Mouse (Mus musculus): ENCODE data around the gene Mcemp1. TPM values are rescaled to one million over a fixed set of nuclear protein-coding genes. Genes with fewer than 3 reads are reported as not detected.

Mcemp1 gene
- polyA plus RNA-seq, 1 experiment from 2014 or later, result 0.58 TPM

DNA sequence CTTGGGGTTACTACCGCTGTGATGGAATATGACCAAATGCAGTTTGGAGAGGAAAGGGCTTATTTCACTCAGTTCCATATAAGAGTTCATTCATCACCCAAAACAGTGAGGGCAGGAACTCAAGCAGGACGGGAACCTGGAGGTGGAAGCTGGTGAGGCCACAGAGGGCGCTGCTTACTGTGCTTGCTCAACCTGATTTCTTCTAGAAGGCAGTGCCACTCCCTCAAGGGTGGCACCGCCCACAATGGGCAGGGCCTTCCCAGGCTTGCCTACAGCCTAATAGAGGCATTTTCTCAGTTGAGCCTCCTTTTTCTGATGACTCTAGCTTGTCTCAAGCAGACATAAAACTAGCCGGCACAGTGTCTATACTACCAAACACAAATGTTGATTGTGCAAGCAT lies 19.8 kb upstream of the Mcemp1 start:
- Histone ChIP-seq H3K9me3 (replicated peaks; ENCODE audit: control insufficient read depth, low read length) (no peaks in the 10 kb centered on the region), H3K4me1 (ENCODE audit: control insufficient read depth, insufficient read depth, low read length) (no peaks in the 10 kb centered on the region), H3K9ac (ENCODE audit: low read length) (no peak overlapping the region), H3K27ac (ENCODE audit: low read length) (no peak overlapping the region), H3K4me2 (ENCODE audit: low read depth, low read length) (no peak overlapping the region), H3K36me3 (ENCODE audit: control insufficient read depth, insufficient read depth) (no peaks in the 10 kb centered on the region), H3K4me3 (ENCODE audit: low read length) (no peak overlapping the region), H3K27me3 (ENCODE audit: control insufficient read depth, insufficient read depth, low read length) (no peaks in the 10 kb centered on the region)
- no peak for ATAC-seq (replicated peaks; ENCODE audit: extremely low read depth, insufficient read depth, low FRiP score)
- 25% methylated on average over 5 of the region's 5 CpGs for WGBS

DNA sequence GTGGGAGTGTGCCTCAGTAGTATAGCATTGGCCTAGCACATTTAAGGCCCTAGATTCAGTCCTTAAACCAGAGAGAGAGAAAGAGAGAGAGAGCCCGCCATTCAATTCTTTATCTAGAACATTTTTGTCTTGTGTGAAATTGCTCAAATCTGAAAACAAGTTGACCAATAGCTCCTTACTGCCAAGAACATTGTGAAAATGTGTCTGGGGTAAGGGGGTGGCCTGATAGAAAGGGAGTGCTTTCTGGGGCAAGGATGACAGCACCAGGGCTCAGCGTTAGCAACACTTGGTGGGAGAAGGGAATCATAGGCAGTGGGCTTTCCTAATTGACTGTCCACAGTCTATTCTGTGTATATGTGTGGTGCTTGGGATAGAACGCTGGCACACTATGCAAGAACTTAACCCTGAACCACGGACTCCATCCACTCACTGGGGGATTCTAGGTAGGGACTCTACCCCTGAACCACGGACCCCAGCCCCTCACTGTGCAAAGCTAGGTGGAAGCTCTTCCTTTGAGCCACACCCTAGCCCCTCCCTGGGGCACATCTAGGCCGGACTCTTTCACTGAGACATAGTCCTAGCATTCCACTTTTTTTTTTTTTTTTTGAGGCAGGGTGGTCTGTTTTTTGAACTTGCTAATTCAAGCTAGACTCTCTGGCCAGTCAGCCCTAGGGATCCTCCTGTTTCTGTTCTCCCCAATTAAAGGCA lies 18.6 kb upstream of the Mcemp1 start:
- Histone ChIP-seq H3K4me2 (ENCODE audit: low read depth, low read length) (no peak overlapping the region), H3K4me1 (ENCODE audit: control insufficient read depth, insufficient read depth, low read length) (no peaks in the 10 kb centered on the region), H3K36me3 (ENCODE audit: control insufficient read depth, insufficient read depth) (no peaks in the 10 kb centered on the region), H3K4me3 (ENCODE audit: low read length) (no peak overlapping the region), H3K27ac (ENCODE audit: low read length) (no peak overlapping the region), H3K9ac (ENCODE audit: low read length) (no peak overlapping the region), H3K9me3 (replicated peaks; ENCODE audit: control insufficient read depth, low read length) (no peaks in the 10 kb centered on the region), H3K27me3 (ENCODE audit: control insufficient read depth, insufficient read depth, low read length) (no peaks in the 10 kb centered on the region)
- no peak for ATAC-seq (replicated peaks; ENCODE audit: extremely low read depth, insufficient read depth, low FRiP score)
- WGBS, result 78% methylated on average over 6 of the region's 6 CpGs

DNA sequence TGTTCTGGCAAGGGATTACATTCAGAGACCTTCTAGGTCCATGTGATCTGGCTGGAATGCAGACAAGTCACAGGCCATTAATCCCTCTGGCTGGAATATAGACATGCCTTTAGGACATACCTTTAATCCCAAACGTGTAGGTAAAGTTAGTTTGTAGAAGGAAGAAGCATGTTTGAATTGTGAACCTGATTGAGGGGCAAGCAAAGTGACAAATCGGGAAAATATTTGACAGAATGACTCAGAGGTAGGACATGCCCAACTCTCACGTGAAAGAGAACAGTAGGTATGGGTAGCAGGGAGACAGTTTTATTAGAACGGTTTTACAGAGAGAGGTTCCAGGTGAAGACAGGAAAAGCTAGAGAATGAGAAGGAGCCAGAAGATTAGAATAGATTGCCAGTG lies 18.0 kb upstream of the Mcemp1 start:
- no peak for ATAC-seq (replicated peaks; ENCODE audit: extremely low read depth, insufficient read depth, low FRiP score)
- H3K27me3 ChIP-seq (ENCODE audit: control insufficient read depth, insufficient read depth, low read length), result no peaks in the 10 kb centered on the region
- no peaks in the 10 kb centered on the region for H3K4me1 ChIP-seq (ENCODE audit: control insufficient read depth, insufficient read depth, low read length)
- WGBS, result 70% methylated on average over 4 of the region's 4 CpGs
- no peaks in the 10 kb centered on the region for H3K36me3 ChIP-seq (ENCODE audit: control insufficient read depth, insufficient read depth)
- no peak overlapping the region for H3K9ac ChIP-seq (ENCODE audit: low read length)
- H3K4me2 ChIP-seq (ENCODE audit: low read depth, low read length), result no peak overlapping the region
- H3K4me3 ChIP-seq (ENCODE audit: low read length), result no peak overlapping the region
- no peak overlapping the region for H3K27ac ChIP-seq (ENCODE audit: low read length)
- H3K9me3 ChIP-seq (replicated peaks; ENCODE audit: control insufficient read depth, low read length), result no peaks in the 10 kb centered on the region

DNA sequence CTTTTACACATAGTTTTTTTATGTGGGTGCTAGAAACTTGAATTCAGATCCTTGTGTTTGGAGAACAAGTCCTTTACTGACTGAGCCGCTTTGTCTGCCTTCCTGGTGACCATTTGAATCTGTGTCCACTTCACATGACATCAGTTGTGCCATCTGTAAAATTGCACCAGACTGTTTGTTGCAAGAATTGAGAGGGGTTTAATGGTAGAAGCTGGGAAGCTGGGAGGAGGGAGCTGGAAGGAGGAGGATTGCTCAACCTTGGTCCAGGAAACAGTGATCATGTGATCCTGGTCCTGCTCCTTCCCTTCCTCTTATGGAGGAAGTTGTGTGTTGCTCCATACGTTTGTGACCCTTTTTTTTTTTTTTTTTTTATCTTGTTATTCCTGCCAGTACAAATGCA lies 17.3 kb upstream of the Mcemp1 start:
- Histone ChIP-seq H3K4me3 (ENCODE audit: low read length) (no peak overlapping the region), H3K9ac (ENCODE audit: low read length) (no peak overlapping the region), H3K27me3 (ENCODE audit: control insufficient read depth, insufficient read depth, low read length) (no peaks in the 10 kb centered on the region), H3K4me2 (ENCODE audit: low read depth, low read length) (no peak overlapping the region), H3K36me3 (ENCODE audit: control insufficient read depth, insufficient read depth) (no peaks in the 10 kb centered on the region), H3K4me1 (ENCODE audit: control insufficient read depth, insufficient read depth, low read length) (no peaks in the 10 kb centered on the region), H3K27ac (ENCODE audit: low read length) (no peak overlapping the region), H3K9me3 (replicated peaks; ENCODE audit: control insufficient read depth, low read length) (no peaks in the 10 kb centered on the region)
- ATAC-seq (replicated peaks; ENCODE audit: extremely low read depth, insufficient read depth, low FRiP score), result no peak
- 49% methylated on average over 2 of the region's 2 CpGs for WGBS

DNA sequence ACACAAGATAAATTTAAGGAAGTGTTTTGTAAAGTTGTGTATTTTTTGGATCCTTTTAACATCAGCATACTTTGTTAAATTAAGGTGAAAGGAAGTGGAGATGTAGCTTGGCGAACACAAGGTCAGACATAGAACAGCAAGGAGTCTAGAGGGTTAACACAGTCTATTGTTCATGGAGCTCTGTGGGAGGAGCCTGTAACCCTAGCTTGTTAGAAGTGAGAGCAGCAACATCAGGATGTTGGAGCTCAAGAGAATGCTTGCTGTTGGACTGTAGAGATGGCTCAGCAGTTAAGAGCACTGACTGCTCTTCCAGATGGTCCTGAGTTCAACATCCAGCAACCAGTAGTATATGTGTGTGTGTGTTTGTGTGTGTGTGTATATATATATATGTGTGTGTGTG lies 16.6 kb upstream of the Mcemp1 start:
- ATAC-seq (replicated peaks; ENCODE audit: extremely low read depth, insufficient read depth, low FRiP score), result no peak
- no peaks in the 10 kb centered on the region for H3K9me3 ChIP-seq (replicated peaks; ENCODE audit: control insufficient read depth, low read length)
- no peaks in the 10 kb centered on the region for H3K36me3 ChIP-seq (ENCODE audit: control insufficient read depth, insufficient read depth)
- no peaks in the 10 kb centered on the region for H3K27me3 ChIP-seq (ENCODE audit: control insufficient read depth, insufficient read depth, low read length)
- no peak overlapping the region for H3K4me3 ChIP-seq (ENCODE audit: low read length)
- 0 out of 2 replicates have a peak overlapping the region, but pooled peaks have one; percentile 11 for H3K4me2 ChIP-seq (ENCODE audit: low read depth, low read length)
- WGBS, result 52% methylated on average over 1 of the region's 1 CpGs
- no peak overlapping the region for H3K27ac ChIP-seq (ENCODE audit: low read length)
- no peaks in the 10 kb centered on the region for H3K4me1 ChIP-seq (ENCODE audit: control insufficient read depth, insufficient read depth, low read length)
- no peak overlapping the region for H3K9ac ChIP-seq (ENCODE audit: low read length)

DNA sequence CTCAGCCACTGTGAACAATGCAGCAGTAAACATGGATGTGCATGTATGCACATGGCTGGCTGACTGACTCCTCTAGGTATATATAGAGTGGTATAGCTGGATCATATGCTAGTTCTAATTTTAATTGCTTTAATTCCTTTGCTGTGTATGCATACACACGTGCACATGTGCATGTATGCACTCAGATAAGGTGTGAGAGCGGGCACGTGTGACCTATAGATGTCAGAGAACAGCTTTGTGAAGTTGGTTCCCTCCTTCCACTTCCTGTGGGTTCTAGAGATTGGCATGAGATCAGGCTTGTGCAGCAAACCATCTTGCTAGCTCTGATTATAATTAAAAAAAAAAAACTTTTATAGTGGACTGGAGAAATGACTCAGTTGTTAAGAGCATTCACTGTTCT lies 12.7 kb upstream of the Mcemp1 start:
- Histone ChIP-seq H3K9ac (ENCODE audit: low read length) (no peak overlapping the region), H3K27ac (ENCODE audit: low read length) (no peak overlapping the region), H3K9me3 (replicated peaks; ENCODE audit: control insufficient read depth, low read length) (no peaks in the 10 kb centered on the region), H3K4me3 (ENCODE audit: low read length) (no peak overlapping the region), H3K4me1 (ENCODE audit: control insufficient read depth, insufficient read depth, low read length) (no peaks in the 10 kb centered on the region), H3K36me3 (ENCODE audit: control insufficient read depth, insufficient read depth) (no peaks in the 10 kb centered on the region), H3K4me2 (ENCODE audit: low read depth, low read length) (no peak overlapping the region), H3K27me3 (ENCODE audit: control insufficient read depth, insufficient read depth, low read length) (peaks cover 2% of the 10 kb centered on the region; the same call in 1 of the 2 replicates)
- no peak for ATAC-seq (replicated peaks; ENCODE audit: extremely low read depth, insufficient read depth, low FRiP score)
- WGBS, result 62% methylated on average over 3 of the region's 3 CpGs

DNA sequence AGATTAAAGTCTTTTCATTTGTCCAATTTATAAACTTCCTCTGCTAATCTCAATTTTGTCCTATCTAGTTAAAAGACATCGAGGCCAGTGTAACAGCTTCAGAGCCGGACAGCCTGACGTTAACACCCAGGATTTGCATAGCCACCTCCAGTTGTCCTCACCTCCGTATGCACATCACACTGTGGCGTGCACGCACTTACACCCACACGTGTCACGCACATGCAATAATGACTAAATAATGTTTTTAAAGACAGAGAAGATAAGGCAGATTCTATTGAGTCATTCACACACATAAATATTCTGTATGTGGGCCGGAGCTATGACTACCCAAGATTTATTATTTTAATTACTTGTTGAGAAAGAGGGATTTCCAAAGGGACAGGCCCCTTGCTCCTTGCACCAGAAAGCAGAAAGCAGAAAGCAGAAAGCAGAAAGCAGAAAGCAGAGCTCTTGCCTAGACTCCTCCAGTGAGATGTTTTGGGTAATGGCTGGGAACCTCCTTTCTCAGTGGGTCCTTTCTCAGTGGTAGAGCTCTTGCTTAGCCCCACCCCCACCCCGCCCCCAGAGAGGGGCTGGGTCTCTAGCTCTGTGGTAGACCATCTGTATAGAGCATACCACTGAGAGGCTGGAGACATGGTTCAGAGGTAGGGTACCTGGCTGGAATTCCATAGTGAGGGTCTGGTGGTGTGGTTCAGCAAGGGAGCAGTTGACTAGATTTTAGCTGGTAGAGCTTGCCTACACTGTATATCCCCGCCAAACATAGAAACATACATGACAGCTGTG lies 10.6 kb upstream of the Mcemp1 start:
- Histone ChIP-seq H3K36me3 (ENCODE audit: control insufficient read depth, insufficient read depth) (no peaks in the 10 kb centered on the region), H3K4me2 (ENCODE audit: low read depth, low read length) (no peak overlapping the region), H3K27me3 (ENCODE audit: control insufficient read depth, insufficient read depth, low read length) (peaks cover 2% of the 10 kb centered on the region; the same call in 1 of the 2 replicates), H3K4me3 (ENCODE audit: low read length) (no peak overlapping the region), H3K27ac (ENCODE audit: low read length) (no peak overlapping the region), H3K9ac (ENCODE audit: low read length) (no peak overlapping the region), H3K9me3 (replicated peaks; ENCODE audit: control insufficient read depth, low read length) (no peaks in the 10 kb centered on the region), H3K4me1 (ENCODE audit: control insufficient read depth, insufficient read depth, low read length) (no peaks in the 10 kb centered on the region)
- WGBS, result 63% methylated on average over 11 of the region's 11 CpGs
- ATAC-seq (replicated peaks; ENCODE audit: extremely low read depth, insufficient read depth, low FRiP score), result 0 out of 2 replicates have a peak, but pooled peaks have one; percentile 14

DNA sequence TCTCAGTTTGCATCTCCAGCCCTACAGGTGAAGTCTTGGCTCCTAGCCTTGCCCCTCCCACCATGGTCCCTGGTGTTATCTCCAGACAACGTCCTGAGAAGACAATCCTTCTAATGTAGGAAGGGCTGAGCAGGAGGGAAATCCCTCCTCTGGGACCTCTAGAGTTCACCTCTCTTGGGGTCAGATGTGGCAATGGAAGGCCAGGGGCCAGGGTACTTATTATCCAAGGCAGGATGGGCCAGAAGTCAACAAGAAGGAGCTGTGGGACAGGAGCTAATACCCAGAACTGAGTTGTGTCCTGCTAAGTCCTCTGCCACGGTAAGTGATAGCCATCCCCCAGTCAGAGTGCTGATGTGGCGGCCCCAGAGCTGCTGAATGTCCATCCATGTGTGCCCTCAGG lies 10.0 kb upstream of the Mcemp1 start, which contains the start of gene Retn:
TSS of gene Retn (plus strand) at position 245 of the 400 bp plus-strand sequence.
- no peak for ATAC-seq (replicated peaks; ENCODE audit: extremely low read depth, insufficient read depth, low FRiP score)
- 56% methylated on average over 3 of the region's 3 CpGs for WGBS
- H3K4me1 ChIP-seq (ENCODE audit: control insufficient read depth, insufficient read depth, low read length), result no peaks in the 10 kb centered on the region
- no peak within 1 kb of the TSS for H3K4me3 ChIP-seq (ENCODE audit: low read length)
- H3K4me2 ChIP-seq (ENCODE audit: low read depth, low read length), result no peak within 1 kb of the TSS
- peaks cover 2% of the 10 kb centered on the region; the same call in 1 of the 2 replicates for H3K27me3 ChIP-seq (ENCODE audit: control insufficient read depth, insufficient read depth, low read length)
- no peak within 1 kb of the TSS for H3K27ac ChIP-seq (ENCODE audit: low read length)
- no peaks in the 10 kb centered on the region for H3K9me3 ChIP-seq (replicated peaks; ENCODE audit: control insufficient read depth, low read length)
- H3K9ac ChIP-seq (ENCODE audit: low read length), result no peak within 1 kb of the TSS
- H3K36me3 ChIP-seq (ENCODE audit: control insufficient read depth, insufficient read depth), result no peaks in the 10 kb centered on the region

DNA sequence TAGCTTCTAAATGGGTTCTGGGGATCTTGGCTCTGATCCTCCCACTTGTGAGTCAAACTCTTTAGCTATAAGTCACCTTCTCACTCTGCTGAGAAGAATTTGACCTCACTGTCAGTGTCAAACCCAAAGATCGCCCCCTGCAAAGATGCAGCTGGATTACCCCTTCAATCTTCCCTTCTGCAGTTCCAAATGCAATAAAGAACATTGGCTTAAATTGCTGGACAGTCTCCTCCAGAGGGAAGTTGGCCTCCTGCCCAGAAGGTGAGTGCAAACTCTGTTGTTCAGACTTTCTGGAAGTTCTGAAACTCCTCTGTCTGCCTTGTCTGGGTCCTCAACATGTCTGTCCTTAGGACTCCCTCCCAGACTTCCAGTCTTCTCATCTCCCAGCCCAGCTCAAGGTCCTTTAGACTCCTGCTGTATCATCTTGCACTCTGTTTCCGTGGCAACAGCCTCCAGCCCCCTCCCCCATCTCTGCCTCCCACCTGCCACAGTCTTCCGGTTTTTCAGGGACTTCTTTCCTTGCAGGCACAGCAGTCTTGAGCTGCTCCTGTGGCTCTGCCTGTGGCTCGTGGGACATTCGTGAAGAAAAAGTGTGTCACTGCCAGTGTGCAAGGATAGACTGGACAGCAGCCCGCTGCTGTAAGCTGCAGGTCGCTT lies 8.7 kb upstream of the Mcemp1 start:
- H3K36me3 ChIP-seq (ENCODE audit: control insufficient read depth, insufficient read depth), result no peaks in the 10 kb centered on the region
- no peak overlapping the region for H3K27ac ChIP-seq (ENCODE audit: low read length)
- no peak overlapping the region for H3K4me2 ChIP-seq (ENCODE audit: low read depth, low read length)
- H3K4me3 ChIP-seq (ENCODE audit: low read length), result no peak overlapping the region
- WGBS, result 26% methylated on average over 7 of the region's 7 CpGs
- H3K9me3 ChIP-seq (replicated peaks; ENCODE audit: control insufficient read depth, low read length), result no peaks in the 10 kb centered on the region
- H3K4me1 ChIP-seq (ENCODE audit: control insufficient read depth, insufficient read depth, low read length), result no peaks in the 10 kb centered on the region
- H3K27me3 ChIP-seq (ENCODE audit: control insufficient read depth, insufficient read depth, low read length), result peaks cover 2% of the 10 kb centered on the region; the same call in 1 of the 2 replicates
- H3K9ac ChIP-seq (ENCODE audit: low read length), result no peak overlapping the region
- ATAC-seq (replicated peaks; ENCODE audit: extremely low read depth, insufficient read depth, low FRiP score), result no peak
